Mouse (Mus musculus) brown adipose tissue, adult 24 weeks (tissue): ENCODE results near the gene Selenot. TPM values are rescaled to one million over a fixed set of nuclear protein-coding genes. Genes with fewer than 3 reads are reported as not detected.
"Not testable (repeated sequence)": the region's sequence is repeated elsewhere in the genome, so short reads cannot be mapped to it uniquely, and the experiment has no call there.

Experiments used
- H3K27ac ChIP-seq: fragments of 200-500 bp; replicated peaks from 2 replicates; pipeline ENCODE4 v1.5.1; 2012; ENCODE audit warnings: low read depth, mild to moderate bottlenecking, low read length
- H3K4me1 ChIP-seq: fragments of 200-500 bp; 2 replicates; pipeline ENCODE4 v1.6.1; 2012; ENCODE audit warnings: low read length, mixed read lengths; ENCODE audit not compliant: control insufficient read depth, insufficient read depth, insufficient read length
- H3K4me3 ChIP-seq: fragments of 200-500 bp; 2 replicates; pipeline ENCODE4 v1.5.1; 2012; ENCODE audit warnings: low read depth, mild to moderate bottlenecking, low read length, moderate library complexity; ENCODE audit not compliant: insufficient read depth
- polyA plus RNA-seq: library from polyadenylated mRNA; stranded (reverse); fragments of >200 nt; gene quantifications from 2 replicates; pipeline ENCODE4 v1.2.4, GENCODE M21; 2012; ENCODE audit not compliant: missing spikeins, insufficient read depth, insufficient read length

Selenot gene
- polyA plus RNA-seq: 117 and 122 TPM in 2 replicates

GRCm38 (mm10) chr3:58576137-58577066 is at the start of gene Selenot:
Gene Selenot, plus strand, starts transcription at chr3:58576636.
- peak within 1 kb of the TSS; percentile 85 for H3K27ac ChIP-seq
- peak within 1 kb of the TSS; percentile 87 for H3K4me3 ChIP-seq
- peaks cover 6% of the 10 kb centered on the region; the same call in 1 of the 2 replicates for H3K4me1 ChIP-seq

- no peak overlapping the region for H3K27ac ChIP-seq
- no peaks in the 10 kb centered on the region for H3K4me1 ChIP-seq
- no peak overlapping the region for H3K4me3 ChIP-seq
Measured at GRCm38 (mm10) chr3:58536573-58536972, 39.9 kb upstream of the Selenot start.

DNA sequence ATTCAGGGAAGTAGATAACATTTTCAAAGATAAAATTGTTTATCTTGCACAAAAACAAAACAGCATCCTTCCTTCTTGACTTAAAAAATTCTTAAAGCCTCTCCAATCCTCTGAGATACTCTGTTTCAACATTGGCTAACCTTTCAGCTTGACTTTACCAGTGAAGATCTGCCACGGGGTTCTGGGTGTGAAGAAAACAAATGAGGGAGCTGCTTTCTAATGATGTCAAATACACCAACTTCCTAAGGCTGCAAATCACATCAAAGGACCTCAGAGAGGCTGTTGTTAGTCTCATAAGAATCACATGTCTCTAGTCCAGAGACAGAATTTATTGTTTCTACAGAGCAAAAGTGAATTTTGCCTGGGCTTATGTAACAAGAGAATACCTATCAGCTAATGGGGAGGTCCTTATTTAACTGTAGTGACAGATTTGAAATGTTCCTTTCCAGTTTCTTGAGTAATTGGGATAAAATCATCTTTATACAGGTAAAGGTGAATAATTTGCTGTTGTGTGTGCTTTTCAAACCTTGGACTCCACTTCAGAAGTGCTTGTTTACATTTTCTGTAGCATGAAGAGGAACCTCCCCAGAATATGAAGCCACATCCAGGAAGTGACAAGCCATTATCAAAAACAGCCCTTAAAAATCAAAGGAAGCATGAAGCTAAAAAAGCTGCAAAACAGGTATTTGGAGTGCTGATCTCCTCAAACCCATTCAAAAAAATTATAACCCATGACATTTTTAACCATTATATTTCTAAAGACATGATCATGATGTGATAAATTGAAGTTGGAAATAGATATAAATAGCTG is 24.2 kb upstream of the Selenot start:
- Histone ChIP-seq H3K4me1 (no peaks in the 10 kb centered on the region), H3K4me3 (no peak overlapping the region), H3K27ac (no peak overlapping the region)

DNA sequence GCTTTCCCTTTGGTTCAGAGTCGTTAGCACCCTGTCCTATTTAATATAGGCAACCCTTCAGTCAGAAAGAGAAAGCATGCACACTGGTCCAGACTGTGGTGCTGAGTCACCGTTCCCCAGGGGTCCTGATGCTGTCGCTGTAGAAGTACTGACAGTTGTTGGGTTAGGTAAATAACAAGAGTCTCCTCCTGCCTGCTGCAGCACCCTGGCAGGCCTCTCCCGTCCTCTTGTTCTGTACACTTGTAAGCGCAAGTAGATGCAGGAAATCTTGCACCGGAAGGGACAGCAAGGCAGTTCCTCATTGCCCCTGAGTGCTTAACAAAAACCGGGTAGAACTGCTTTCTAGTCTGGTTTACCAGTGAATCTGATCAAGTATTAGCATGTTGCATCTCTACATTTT is 19.8 kb upstream of the Selenot start:
- H3K4me3 ChIP-seq: no peak overlapping the region
- H3K4me1 ChIP-seq: no peaks in the 10 kb centered on the region
- H3K27ac ChIP-seq: no peak overlapping the region

DNA sequence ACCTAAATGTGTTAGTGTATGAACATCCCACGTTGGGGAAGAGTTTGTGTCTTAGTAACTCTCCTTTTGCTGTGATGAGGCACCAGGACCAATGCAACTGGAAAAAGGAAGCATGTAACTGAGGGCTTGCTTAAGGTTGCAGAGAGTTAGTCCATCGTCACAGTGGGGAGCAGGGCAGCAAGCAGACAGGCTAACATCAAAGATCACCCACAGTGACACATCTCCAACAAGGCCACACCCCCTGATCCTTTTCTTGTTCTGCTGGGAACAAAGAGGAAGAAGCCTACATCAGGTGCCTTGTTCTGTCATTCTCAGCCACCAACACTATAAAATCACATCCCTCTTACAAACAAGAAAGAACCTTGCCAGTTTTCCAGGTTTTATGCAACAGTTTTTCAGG is 16.5 kb upstream of the Selenot start:
- H3K27ac ChIP-seq: no peak overlapping the region
- no peak overlapping the region for H3K4me3 ChIP-seq
- no peaks in the 10 kb centered on the region for H3K4me1 ChIP-seq

DNA sequence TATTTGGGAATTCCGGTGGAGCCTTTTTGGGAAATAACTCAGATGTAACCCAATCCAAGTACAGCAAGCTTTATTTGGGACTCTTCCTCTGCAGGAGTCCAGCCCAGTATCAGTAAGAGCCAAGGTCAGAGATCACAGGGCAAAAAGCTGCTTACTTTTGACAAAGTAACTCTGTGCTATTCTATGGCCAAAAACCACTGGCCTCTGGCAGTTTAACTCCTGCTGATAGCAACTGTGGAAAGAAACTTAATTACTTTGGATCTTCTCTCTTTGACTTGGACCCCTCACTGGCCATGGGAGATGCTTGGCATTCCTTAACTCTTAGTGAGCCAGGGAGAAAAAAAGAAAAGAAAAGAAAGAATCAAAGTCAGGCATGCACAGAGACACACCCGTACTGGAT is 15.0 kb upstream of the Selenot start:
- Histone ChIP-seq H3K27ac (no peak overlapping the region), H3K4me1 (no peaks in the 10 kb centered on the region), H3K4me3 (no peak overlapping the region)

DNA sequence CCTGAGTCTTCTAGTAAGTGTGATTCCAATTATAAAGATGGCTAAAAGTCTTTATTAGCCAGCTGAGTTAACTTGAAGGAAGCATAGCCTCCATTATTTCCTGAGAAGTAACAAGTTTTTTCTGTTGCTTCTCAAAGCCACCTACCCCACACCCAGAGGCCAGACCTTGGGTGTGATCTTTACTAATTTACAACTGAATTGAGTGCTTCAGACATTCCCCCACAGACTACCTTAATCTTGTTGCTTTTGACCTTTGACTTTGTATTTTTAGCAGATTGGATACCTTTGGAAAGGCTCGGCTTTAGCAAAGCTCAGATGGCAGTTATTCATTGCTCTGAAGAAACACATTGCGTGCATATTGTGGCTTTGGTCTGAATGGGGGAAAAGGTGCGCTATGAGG is 5.6 kb upstream of the Selenot start:
- H3K4me3 ChIP-seq: no peak overlapping the region
- H3K4me1 ChIP-seq: no peaks in the 10 kb centered on the region
- H3K27ac ChIP-seq: no peak overlapping the region

DNA sequence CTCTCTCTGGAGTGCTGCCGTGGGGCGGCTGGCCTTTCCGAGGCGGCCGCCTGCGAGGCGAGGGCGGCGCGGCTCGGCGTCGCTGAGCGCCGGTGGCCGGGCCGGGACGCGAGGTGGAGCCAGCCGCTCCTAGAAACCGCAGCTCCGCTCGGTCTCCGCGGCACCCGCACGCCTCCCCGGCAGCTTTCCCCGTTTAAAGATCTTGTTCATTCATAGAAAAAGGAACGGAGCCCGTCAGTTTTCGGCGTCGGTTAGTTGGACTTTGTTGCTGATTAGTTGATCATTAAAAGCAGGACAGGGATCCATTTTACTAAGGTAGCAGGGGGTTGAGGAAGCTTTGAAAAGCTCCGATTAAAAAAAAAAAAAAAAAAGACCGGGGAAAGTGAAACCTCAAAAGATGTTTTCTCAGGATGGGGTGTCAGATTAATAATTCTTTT is 649 bp downstream of the Selenot start:
- peak overlapping the region; percentile 85 for H3K27ac ChIP-seq
- H3K4me3 ChIP-seq: peak overlapping the region; percentile 87
- peaks cover 9% of the 10 kb centered on the region; the same call in 1 of the 2 replicates for H3K4me1 ChIP-seq

GRCm38 (mm10) chr3:58577506-58578050 is 1.1 kb downstream of the Selenot start:
- H3K27ac ChIP-seq: no peak overlapping the region
- peak overlapping the region; percentile 87; the same call in 1 of the 2 replicates for H3K4me3 ChIP-seq
- peaks cover 14% of the 10 kb centered on the region for H3K4me1 ChIP-seq

DNA sequence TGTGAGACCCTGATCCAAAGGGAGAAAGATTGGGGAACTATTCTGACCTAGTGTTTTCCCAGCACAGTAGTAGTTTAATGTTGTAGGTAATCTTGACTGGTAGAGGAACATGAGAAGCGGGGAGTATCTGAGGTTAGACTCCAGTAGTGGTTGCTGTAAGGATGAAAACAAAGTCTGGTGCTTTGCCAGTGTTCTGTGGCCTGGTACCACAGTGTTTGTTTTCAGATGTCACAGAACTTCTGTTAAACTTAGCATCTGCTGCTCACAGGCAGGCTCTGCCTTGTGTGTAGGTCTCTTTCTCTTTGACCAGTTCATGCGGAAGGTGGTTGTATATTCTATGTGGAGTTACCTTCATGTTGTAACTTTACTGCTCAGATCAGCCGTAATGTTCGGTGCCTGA is 5.1 kb downstream of the Selenot start:
- H3K4me1 ChIP-seq: peaks cover 21% of the 10 kb centered on the region
- no peak overlapping the region for H3K4me3 ChIP-seq
- H3K27ac ChIP-seq: no peak overlapping the region

GRCm38 (mm10) chr3:58582297-58582696 is 5.9 kb downstream of the Selenot start:
- no peak overlapping the region for H3K4me3 ChIP-seq
- H3K4me1 ChIP-seq: peaks cover 21% of the 10 kb centered on the region
- H3K27ac ChIP-seq: no peak overlapping the region

DNA sequence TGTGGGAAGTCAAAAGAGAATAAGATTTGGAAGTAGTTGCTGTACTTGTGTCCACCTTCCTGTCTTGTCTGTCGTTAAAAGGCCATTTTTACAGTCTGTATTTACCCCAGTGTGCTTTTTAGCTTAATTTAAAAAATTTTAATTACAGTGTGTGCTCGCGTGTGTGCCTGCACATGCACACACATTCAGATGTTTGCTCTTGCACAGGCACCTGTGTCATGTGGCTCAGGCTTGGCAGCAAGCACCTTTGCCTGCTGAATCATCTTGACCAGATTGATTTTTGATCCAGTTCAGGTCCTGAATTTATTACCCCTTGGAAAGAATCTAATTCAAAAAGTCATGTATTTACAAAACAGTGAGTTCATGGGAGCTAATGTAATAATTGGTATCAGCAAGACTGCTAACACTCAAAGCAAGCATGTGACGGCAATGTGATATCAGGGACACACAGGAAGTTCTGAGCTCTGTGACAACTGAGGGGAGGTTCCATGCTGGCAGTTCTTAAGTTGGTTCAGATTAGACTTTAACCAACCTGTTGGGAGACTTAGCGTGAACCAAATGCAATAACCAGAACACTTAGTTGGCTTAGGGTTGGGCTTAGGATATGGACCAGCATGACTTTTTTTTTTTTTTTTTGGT is 6.5 kb downstream of the Selenot start:
- Histone ChIP-seq H3K27ac (no peak overlapping the region), H3K4me1 (peaks cover 21% of the 10 kb centered on the region), H3K4me3 (no peak overlapping the region)

DNA sequence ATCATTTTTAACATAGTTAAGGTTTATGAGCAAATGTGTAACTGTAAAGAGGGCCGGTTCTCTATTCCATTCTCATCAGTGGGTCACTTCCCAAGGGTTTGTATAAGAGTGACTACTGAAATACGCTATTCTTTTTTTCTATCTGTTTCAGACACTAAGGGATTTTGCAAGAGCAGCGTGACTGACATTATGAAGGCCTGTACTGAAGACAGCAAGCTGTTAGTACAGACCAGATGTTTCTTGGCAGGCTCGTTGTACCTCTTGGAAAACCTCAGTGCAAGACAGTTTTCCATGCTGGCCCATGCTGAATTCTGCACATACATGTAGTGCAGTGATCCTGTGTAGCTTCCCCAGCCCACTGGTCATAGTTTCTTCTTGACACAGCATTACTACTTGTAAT is 14.1 kb downstream of the Selenot start:
- H3K4me3 ChIP-seq, H3K27ac ChIP-seq, H3K4me1 ChIP-seq: not testable (repeated sequence)

GRCm38 (mm10) chr3:58592666-58593065 is 16.2 kb downstream of the Selenot start:
- H3K4me1 ChIP-seq, H3K4me3 ChIP-seq, H3K27ac ChIP-seq: not testable (repeated sequence)

DNA sequence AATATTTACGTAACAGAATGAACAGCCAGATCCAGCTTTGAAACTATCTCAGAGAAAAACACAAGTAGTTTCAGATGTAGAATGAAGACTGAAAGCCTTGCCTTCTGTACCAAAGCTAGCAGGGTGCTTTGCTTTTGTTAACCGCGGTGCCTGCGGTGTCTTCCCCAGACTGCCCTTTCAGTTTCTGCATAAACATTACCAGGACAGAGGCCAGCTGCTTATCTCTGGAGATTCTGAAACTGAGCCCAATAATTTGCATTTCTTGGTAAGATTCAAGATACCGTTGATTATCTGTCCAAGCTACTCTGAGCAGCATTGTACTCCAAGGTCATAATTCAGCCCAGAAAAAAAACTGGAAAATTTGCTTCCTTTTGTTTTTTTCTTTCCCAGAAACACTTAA is 17.2 kb downstream of the Selenot start:
- Histone ChIP-seq H3K27ac (no peak overlapping the region), H3K4me3 (no peak overlapping the region), H3K4me1 (no peaks in the 10 kb centered on the region)
